Mouse (Mus musculus) adrenal gland, postnatal 36 days (tissue): ENCODE results near the gene Spag5. TPM values are rescaled to one million over a fixed set of nuclear protein-coding genes. Genes with fewer than 3 reads are reported as not detected.

Source experiments
- DNase-seq, 2 experiments: peaks; one replicate each; pipeline ENCODE4 v3.0.0; 2021; ENCODE audit warnings: mixed read lengths in 1 of 2
- total RNA-seq, 2 experiments: library from RNA; stranded (reverse); gene quantifications; 2 replicates each; pipeline ENCODE4 v1.2.3; 2021

Spag5 gene
- total RNA-seq, 2 experiments from 2014 or later = 4.1 to 4.3 TPM

DNA sequence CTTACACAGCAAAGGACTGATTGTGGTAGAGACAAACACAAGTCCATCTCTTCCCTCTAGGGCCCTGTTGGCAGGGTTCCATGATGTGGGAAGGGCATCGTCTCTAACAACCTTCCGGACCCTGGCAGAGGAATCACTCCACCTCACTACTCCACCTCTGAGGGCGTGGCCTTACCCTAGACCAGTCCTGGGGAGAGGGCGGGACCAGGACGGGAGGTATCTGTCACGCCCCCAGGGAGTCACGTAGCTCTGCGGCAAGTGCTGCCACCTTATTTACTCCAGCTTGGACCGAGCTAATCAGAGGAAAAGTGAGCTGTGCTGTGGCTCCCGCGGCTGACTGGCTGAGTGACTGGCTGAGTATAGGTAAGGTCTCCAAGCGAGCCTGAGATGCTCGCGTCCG is 21.5 kb downstream of the Spag5 start, which contains the start of gene Aldoc:
Gene Aldoc (plus strand): TSS at position 109 of the 400 bp plus-strand sequence.
- DNase-seq = peak; percentile 90 to 91

DNA sequence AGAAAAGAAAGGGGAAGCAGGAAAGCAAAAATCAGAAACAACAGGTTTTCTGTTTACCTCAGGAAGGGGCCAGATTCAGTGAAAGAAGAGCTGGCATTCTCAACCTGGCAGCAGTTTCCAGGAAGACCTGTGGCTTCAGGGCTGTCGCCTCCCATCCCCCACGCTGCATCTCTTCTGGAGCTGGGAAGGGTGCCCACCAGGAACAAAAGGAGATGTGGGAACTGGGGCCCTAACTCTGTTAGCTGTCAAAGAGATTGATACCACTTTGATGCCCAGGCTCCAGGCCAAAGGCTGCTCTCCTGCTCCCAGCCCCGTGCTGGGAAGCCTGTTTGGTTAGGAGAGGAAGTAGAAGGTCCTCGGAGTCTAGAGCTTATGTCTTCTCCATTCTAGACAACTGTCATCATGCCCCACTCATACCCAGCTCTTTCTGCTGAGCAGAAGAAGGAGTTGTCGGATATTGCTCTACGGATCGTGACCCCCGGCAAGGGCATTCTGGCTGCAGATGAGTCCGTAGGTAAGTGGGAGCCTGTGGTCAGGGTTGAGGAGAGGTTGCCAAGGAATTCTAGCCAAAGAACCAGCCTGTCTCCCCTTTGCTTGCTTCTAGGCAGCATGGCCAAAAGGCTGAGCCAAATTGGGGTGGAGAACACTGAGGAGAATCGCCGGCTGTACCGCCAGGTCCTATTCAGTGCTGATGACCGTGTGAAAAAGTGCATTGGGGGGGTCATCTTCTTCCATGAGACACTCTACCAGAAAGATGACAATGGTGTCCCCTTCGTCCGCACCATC is 22.9 kb downstream of the Spag5 start:
- DNase-seq = no peak

DNA sequence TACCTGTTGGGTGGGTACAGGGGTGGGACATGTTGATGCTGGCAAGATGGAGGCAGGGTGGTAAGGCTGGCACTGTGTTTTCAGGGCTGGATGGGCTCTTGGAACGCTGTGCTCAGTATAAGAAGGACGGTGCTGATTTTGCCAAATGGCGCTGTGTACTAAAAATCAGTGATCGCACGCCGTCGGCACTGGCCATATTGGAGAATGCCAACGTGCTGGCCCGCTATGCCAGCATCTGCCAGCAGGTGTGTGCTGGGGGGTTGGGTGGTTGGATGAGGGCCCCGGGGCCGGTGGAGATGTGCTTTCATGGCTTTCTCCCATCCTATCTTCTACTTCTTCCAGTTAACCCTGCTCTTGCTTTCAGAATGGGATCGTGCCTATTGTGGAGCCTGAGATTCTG is 23.6 kb downstream of the Spag5 start:
- DNase-seq = no peak

DNA sequence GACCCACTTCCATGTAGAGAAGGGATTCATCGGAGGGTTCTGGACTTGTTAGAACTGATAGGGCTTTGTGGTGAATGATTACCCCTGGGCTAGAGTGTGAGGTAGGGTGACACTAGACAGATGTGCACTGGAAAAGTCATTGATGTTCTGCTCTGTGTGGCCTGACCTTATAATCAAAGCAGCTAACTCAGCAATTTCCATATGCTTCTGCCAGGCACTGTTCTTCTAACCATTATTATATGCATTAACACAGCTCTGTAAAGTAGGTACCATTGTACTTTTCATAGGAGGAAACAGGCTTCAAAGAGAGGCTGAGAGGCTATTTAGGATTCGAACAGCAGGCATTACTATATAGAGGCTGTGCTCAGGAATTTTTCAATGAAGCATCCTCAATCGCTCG is 25.9 kb downstream of the Spag5 start:
- DNase-seq = no peak

DNA sequence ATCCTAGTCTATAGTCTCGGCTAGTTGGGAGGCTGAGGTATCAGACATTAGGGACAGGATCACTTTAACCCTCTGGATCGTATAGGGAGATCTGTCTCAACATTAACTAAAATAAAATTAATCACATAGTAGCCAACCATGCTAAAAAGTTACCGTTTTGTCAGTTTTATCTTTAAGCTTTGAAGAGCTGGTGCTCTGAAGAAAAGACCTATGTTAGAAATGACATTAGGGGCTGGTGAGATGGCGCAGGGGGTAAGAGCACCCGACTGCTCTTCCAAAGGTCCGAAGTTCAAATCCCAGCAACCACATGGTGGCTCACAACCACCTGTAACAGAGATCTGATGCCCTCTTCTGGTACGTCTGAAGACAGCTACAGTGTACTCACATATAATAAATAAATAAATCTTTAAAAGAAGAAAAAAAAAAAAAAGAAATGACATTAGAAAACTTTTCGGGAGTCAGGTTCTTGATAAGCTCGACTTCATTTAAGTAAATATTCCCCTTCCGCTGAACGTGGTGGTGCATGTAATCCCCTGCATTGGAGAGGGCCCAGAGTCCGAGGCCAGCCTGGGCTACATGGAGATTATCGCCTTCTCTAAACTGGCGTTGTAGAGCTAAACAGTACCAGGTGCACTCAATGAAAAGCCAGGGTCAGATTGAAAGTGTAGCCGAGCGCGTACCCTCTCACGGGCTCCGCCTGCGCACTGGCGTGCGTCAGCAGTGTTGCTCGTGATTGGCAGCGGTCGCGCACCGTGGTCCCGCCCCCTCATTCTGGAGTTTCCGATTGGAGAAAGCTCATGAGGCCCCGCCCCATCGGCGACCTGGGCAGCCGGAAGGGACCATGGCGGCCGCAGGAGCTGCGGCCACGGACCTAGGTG is 26.5 kb downstream of the Spag5 start, which contains the start of gene Pigs:
Gene Pigs (plus strand): TSS at position 782 of the 878 bp plus-strand sequence.
- peak; percentile 98 to 99 for DNase-seq

- no peak for DNase-seq
These were observed 27.3 kb downstream of the Spag5 start for GRCm38 (mm10) chr11:78328512-78329056.

DNA sequence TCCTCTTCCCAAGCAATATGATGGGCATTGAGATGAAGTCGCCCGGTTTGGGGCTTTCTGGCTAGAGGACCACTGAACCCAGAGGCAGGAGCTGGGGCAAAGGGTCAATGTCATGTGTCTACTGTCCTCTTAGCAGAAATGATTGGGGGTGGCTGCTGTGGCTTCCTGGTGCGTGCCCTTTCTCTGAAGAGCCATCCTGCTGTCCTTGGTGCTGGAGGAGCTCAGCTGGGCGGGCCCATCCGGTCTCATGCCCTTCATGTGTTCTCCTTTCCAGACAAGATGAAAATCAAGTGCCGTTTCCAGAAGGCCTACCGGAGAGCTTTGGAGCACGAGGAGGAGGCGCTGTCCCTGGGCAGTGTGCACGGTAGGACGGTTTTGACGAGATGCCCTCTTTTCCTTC is 31.3 kb downstream of the Spag5 start:
- DNase-seq = no peak

GRCm38 (mm10) chr11:78333992-78334391 is 32.7 kb downstream of the Spag5 start:
- DNase-seq = peak; percentile 48 to 66

DNA sequence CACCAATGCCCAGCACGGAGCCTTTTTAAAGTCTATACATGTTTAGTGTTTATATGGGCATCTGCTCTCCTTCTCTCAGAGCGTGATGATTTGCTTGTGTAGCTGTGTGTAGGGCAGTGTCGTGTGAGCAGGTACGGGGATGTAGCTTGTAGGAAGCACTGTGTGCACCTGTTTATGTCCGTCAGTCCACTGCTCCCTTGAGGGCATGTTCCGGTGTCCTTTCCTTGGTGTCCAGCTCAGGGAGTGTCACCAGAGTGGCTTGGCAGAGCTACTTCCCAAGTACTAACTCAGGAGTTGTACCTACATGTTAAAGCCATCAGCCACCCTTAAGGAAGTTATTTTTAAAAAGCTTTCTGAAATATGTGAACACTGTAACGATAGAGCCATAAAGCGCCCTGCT is 35.7 kb downstream of the Spag5 start:
- DNase-seq = no peak

- DNase-seq = no peak
These were observed 40.4 kb downstream of the Spag5 start for GRCm38 (mm10) chr11:78341702-78342101.

GRCm38 (mm10) chr11:78343381-78344327 is 42.3 kb downstream of the Spag5 start, which contains the start of gene Unc119:
Gene Unc119, plus strand, starts transcription at chr11:78343482.
- peak; percentile 89 to 95 for DNase-seq

DNA sequence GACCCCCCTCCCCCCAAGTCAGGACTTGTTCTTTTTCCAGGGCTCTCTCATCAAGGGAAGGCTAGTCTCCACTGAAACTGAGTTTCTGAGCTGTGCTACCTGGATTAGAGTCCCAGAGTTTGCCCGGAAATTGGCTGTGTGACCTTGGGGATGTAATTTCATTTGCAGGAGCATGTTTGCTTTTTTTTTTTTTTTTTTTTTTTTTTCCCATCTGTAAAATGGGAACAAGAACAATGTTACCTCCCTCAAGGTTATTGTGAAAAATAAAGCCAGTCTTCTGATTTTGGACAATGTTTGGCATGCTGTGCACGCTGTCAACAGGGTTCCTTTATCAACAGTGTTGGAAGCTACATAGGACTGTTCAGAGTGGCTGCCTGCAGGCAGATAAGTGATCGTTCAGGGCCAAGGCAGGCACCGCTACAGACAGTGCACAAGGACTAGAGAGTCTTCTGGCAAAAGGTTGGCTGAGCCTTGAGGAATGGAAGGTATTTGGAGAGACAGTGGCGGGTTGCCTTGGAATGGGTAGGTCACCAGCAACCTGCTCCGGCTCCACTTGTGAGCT is 43.1 kb downstream of the Spag5 start:
- no peak for DNase-seq

DNA sequence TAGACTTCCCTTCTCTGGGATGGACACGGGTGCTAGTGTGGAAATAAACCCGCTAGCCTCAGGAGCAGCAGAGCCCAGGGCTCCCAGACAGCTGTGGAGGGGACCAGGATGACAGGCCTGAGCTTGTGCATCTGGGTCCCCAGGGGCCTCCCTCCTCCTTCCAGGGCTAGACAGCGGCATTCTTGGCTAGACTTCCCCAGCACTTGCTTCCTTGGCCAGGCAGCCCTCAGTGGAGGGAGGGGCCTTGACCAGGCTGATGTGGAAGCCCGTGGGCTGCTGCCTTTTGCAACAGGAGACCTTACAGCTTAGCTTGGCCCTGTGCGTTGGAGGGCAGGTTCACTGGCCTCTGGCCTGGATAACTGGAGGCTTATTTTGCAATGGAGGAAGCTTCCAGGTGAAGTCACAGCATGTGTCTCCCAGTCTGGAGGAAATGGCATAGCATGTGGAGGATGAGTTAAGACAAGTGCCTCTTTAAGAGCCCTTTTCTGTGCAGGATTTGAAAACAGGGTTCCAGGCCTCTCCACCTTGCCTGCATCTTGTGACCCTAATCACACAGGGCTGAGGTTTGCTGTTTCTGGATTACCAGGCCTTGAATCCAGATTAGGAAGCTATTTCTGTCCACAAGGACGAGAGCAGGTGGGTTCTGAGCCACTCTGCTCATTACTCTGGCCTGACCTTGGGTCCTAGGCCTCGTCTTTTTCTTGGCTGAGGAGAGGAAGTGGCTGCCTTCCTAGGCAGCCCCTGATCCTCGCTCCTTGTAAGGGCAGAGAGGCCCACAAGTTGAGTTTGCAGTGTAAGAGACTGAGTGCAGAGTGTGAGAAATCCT is 43.8 kb downstream of the Spag5 start:
- peak; percentile 60 to 72 for DNase-seq

GRCm38 (mm10) chr11:78345801-78346200 is 44.5 kb downstream of the Spag5 start:
- no peak for DNase-seq

- DNase-seq = no peak
These were observed 45.2 kb downstream of the Spag5 start for GRCm38 (mm10) chr11:78346326-78347069.

DNA sequence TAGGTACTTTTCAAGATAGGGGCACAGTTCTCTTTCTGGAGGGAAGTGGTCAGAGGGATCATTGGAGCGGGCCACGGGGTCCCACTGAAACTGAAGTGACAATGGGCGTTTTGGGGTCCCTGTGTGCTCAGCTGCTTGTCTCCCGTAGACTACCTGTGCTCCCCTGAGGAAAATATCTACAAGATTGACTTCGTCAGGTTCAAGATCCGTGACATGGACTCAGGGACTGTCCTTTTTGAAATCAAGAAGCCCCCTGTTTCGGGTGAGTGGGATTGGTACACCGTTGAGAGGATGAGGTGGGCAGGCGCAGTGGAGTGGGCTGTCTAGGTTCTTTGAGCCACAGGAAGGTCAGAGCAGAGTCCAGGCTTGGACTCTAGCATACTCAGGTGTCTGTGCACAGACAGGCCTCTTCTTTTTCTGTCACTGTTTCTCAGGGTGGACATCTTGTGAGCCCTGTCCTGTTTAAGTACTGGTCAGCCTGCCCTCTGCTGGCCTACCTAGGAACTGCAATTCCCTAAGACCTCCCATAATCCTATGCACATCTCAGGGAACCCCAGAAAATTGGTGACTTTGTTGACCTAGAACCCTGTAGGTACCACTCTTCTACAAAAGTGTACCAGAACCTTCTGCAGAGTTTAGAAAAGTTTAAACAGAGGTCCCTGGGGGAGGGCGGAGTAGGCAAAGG is 45.9 kb downstream of the Spag5 start:
- peak; percentile 75 to 82 for DNase-seq

DNA sequence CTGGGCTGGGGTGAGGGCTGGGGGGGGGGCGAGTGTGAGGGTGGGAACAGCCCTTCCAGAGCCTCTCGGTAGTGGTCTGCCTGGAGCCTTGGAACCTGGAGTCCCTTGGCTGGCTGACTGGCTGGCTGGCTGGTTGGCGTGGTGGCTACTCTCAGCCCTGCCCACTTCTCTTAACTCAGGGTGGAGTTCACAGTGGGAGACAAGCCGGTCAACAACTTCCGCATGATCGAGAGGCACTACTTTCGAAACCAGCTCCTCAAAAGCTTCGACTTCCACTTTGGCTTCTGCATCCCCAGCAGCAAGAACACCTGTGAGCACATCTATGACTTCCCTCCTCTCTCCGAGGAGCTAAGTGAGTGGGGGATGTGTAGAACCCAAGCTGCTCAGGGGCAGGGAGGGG is 46.6 kb downstream of the Spag5 start:
- no peak for DNase-seq

DNA sequence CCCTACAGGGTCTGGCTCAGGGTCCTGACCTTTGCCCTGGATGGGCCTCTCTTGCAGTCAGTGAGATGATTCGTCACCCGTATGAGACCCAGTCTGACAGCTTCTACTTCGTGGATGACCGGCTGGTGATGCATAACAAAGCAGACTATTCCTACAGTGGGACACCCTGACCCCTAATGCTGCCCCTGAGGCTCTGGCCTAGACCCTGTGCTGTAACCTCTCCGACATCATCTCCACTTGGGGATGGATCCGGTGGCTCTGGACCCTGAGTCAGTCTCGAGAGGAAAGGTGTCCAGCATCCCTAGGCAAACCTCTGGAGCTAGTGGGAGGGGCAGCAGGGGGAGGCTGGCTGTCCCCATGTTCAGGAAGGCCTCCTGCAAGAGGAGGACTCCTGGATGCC is 47.1 kb downstream of the Spag5 start:
- DNase-seq = no peak
